Mouse (Mus musculus): ENCODE results near the gene Prex1. TPM values are rescaled to one million over a fixed set of nuclear protein-coding genes. Genes with fewer than 3 reads are reported as not detected.
A peak's percentile ranks its signal among the peaks of the same experiment; 100 is the strongest.

Prex1 gene
- polyA plus RNA-seq, 1 experiment, result 38.8 TPM

DNA sequence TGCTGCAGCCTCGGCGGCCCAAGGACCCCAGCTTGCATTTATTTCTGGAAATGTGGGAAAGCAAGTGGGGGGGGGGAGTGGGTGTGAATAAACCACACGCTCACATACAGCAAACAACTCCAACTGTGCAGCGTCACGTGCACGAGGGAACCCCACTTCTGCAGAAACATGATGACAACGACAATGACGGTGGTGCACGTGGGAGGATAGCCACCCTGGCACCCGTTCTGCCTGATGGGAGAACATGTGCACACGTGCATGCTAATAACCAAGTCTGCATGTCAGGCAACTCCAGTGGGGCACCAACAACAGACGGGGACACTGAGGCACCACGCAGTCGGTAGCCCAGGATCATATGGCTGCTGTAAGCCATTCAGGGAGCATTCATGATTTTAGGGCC is 37.1 kb downstream of the Prex1 start:
- Histone ChIP-seq H3K4me1 (ENCODE audit: control insufficient read depth, insufficient read depth, low read length) (peaks cover 5% of the 10 kb centered on the region), H3K4me3 (replicated peaks; ENCODE audit: control insufficient read depth, low read depth, low read length) (no peak overlapping the region), H3K27ac (ENCODE audit: control insufficient read depth, insufficient read depth, low read depth, low read length, poor library complexity) (no peak overlapping the region)
- WGBS, result 86% methylated on average over 14 of the region's 14 CpGs
- TF ChIP-seq POLR2A (IDR thresholded peaks at IDR 0.05; ENCODE audit: borderline replicate concordance, control insufficient read depth, low read depth, low read length), result no peak
- no peak for TF ChIP-seq CTCF (IDR thresholded peaks at IDR 0.05; ENCODE audit: control insufficient read depth, insufficient read depth, low read length)

DNA sequence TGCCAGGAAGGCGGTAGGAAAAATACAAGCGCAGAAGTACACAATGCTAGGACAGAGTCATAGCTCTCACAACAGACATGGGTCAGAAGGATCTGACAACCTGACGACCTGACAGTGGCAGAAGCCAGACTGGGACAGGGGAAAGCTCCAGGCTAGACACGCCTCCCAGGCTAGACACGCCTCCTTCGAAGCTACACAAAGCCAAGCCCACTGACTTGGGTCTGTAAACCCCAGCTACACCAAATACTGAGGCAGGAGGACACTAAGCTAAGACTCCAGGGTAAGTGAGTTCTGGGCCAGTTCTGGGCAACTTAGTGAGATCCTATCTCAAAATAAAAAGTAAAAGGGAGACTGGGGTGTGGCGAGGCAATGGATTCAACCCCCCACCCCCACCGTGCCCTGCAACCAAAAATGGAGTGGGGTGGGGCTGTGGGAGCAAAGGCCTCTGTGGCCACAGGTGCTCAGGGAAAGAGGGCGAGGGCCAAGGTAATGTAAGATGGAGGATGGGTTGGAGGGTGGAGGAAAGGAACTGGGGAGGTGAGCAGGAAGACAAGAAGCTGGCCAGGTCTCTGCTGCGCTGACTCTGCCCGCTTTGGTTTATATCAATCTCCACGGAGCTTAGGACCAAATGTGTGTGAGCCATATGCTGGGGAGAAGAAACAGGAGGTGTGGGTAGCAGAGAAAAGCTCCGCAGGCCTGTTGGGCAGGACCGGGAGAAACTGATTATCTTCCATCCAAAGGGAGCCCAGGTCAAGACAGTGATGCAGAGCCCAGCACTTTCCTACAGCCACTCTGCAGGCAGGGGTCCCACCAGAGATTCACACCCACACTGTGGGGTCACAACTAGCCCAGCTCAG is 37.8 kb downstream of the Prex1 start:
- no peak for TF ChIP-seq POLR2A (IDR thresholded peaks at IDR 0.05; ENCODE audit: borderline replicate concordance, control insufficient read depth, low read depth, low read length)
- TF ChIP-seq CTCF (IDR thresholded peaks at IDR 0.05; ENCODE audit: control insufficient read depth, insufficient read depth, low read length), result no peak
- Histone ChIP-seq H3K4me3 (replicated peaks; ENCODE audit: control insufficient read depth, low read depth, low read length) (no peak overlapping the region), H3K4me1 (ENCODE audit: control insufficient read depth, insufficient read depth, low read length) (peaks cover 10% of the 10 kb centered on the region), H3K27ac (ENCODE audit: control insufficient read depth, insufficient read depth, low read depth, low read length, poor library complexity) (no peak overlapping the region)
- 70% methylated on average over 14 of the region's 14 CpGs for WGBS

DNA sequence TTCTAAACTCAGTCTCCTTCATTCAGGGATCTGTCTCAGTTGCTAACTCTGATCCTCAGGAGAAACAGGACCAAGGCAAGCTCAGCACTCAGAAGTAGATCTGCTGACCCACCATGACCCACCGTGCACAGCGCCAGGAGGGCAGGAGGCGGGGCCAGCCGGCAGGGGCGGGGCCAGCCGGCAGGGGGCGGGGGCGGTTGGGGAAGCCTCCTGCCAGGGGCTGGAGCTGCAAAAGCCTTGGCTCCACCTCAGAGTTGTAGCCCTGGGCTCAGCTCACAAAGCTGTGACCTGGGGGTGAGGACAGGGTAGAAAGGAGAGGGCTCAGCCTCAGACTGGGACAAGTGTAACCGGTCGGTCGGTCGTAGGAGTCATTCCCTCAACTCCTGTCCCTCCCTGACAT is 38.9 kb downstream of the Prex1 start:
- H3K4me1 ChIP-seq (ENCODE audit: control insufficient read depth, insufficient read depth, low read length), result peaks cover 10% of the 10 kb centered on the region
- no peak overlapping the region for H3K27ac ChIP-seq (ENCODE audit: control insufficient read depth, insufficient read depth, low read depth, low read length, poor library complexity)
- 29% methylated on average over 12 of the region's 12 CpGs for WGBS
- TF ChIP-seq POLR2A (IDR thresholded peaks at IDR 0.05; ENCODE audit: borderline replicate concordance, control insufficient read depth, low read depth, low read length), result no peak
- no peak for TF ChIP-seq CTCF (IDR thresholded peaks at IDR 0.05; ENCODE audit: control insufficient read depth, insufficient read depth, low read length)
- H3K4me3 ChIP-seq (replicated peaks; ENCODE audit: control insufficient read depth, low read depth, low read length), result no peak overlapping the region

DNA sequence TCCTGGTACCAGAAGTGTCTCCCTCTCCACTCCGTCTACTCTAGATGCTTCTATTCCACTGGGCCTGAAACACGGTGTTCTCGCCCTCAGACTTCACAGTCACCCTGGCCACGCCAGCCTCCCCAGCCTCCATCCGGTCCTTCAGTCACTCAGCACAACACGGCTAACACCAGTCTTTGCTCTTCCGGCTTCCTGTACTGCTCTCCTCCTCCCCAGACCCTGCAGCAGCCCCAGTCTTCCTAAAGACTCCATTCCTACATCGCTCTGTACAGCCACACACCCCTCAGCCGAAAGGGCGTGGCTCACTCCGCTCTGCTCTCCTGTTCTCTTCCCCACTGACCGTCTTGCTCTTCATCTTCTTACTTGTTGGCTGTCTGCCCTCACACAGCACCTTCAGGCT is 39.7 kb downstream of the Prex1 start:
- H3K27ac ChIP-seq (ENCODE audit: control insufficient read depth, insufficient read depth, low read depth, low read length, poor library complexity), result no peak overlapping the region
- TF ChIP-seq CTCF (IDR thresholded peaks at IDR 0.05; ENCODE audit: control insufficient read depth, insufficient read depth, low read length) (no peak), POLR2A (IDR thresholded peaks at IDR 0.05; ENCODE audit: borderline replicate concordance, control insufficient read depth, low read depth, low read length) (no peak)
- peaks cover 10% of the 10 kb centered on the region for H3K4me1 ChIP-seq (ENCODE audit: control insufficient read depth, insufficient read depth, low read length)
- WGBS, result 48% methylated on average over 12 of the region's 12 CpGs
- no peak overlapping the region for H3K4me3 ChIP-seq (replicated peaks; ENCODE audit: control insufficient read depth, low read depth, low read length)

GRCm38 (mm10) chr2:166672171-166672965 is 41.3 kb downstream of the Prex1 start:
- H3K4me1 ChIP-seq (ENCODE audit: control insufficient read depth, insufficient read depth, low read length), result peaks cover 10% of the 10 kb centered on the region
- no peak for TF ChIP-seq POLR2A (IDR thresholded peaks at IDR 0.05; ENCODE audit: borderline replicate concordance, control insufficient read depth, low read depth, low read length)
- no peak for TF ChIP-seq CTCF (IDR thresholded peaks at IDR 0.05; ENCODE audit: control insufficient read depth, insufficient read depth, low read length)
- no peak overlapping the region for H3K4me3 ChIP-seq (replicated peaks; ENCODE audit: control insufficient read depth, low read depth, low read length)
- H3K27ac ChIP-seq (ENCODE audit: control insufficient read depth, insufficient read depth, low read depth, low read length, poor library complexity), result no peak overlapping the region
- 32% methylated on average over 14 of the region's 14 CpGs for WGBS

GRCm38 (mm10) chr2:166671614-166672013 is 42.0 kb downstream of the Prex1 start:
- 27% methylated on average over 14 of the region's 14 CpGs for WGBS
- Histone ChIP-seq H3K4me3 (replicated peaks; ENCODE audit: control insufficient read depth, low read depth, low read length) (no peak overlapping the region), H3K4me1 (ENCODE audit: control insufficient read depth, insufficient read depth, low read length) (peaks cover 10% of the 10 kb centered on the region), H3K27ac (ENCODE audit: control insufficient read depth, insufficient read depth, low read depth, low read length, poor library complexity) (peak overlapping the region; percentile 5; the same call in 1 of the 2 replicates)
- TF ChIP-seq POLR2A (IDR thresholded peaks at IDR 0.05; ENCODE audit: borderline replicate concordance, control insufficient read depth, low read depth, low read length) (no peak), CTCF (IDR thresholded peaks at IDR 0.05; ENCODE audit: control insufficient read depth, insufficient read depth, low read length) (no peak)

GRCm38 (mm10) chr2:166671019-166671418 is 42.6 kb downstream of the Prex1 start:
- Histone ChIP-seq H3K4me3 (replicated peaks; ENCODE audit: control insufficient read depth, low read depth, low read length) (no peak overlapping the region), H3K27ac (ENCODE audit: control insufficient read depth, insufficient read depth, low read depth, low read length, poor library complexity) (peak overlapping the region; percentile 5; the same call in 1 of the 2 replicates), H3K4me1 (ENCODE audit: control insufficient read depth, insufficient read depth, low read length) (peaks cover 10% of the 10 kb centered on the region)
- WGBS, result 30% methylated on average over 8 of the region's 8 CpGs
- TF ChIP-seq POLR2A (IDR thresholded peaks at IDR 0.05; ENCODE audit: borderline replicate concordance, control insufficient read depth, low read depth, low read length) (no peak), CTCF (IDR thresholded peaks at IDR 0.05; ENCODE audit: control insufficient read depth, insufficient read depth, low read length) (no peak)

DNA sequence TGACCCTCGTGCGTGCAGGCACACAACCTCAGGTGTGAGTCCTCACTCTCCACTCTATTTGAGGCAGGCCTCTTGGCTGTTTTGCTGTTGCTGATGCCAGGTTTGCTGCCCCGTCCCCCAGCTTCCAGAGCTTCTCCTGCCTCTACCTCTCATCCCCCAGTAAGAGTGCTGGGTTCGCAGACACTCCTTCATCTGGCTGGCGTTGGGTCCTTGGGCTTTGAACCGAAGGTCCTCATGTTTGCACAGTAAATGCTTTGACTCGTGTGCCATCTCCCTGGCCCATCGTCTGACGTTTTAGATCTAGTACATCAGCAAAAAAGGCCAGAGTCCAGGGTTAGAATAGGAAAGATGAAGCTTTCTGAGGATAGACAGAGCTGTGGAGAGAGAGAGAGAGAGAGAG is 43.7 kb downstream of the Prex1 start:
- H3K4me1 ChIP-seq (ENCODE audit: control insufficient read depth, insufficient read depth, low read length), result peaks cover 13% of the 10 kb centered on the region
- no peak overlapping the region for H3K27ac ChIP-seq (ENCODE audit: control insufficient read depth, insufficient read depth, low read depth, low read length, poor library complexity)
- TF ChIP-seq POLR2A (IDR thresholded peaks at IDR 0.05; ENCODE audit: borderline replicate concordance, control insufficient read depth, low read depth, low read length) (no peak), CTCF (IDR thresholded peaks at IDR 0.05; ENCODE audit: control insufficient read depth, insufficient read depth, low read length) (no peak)
- no peak overlapping the region for H3K4me3 ChIP-seq (replicated peaks; ENCODE audit: control insufficient read depth, low read depth, low read length)
- 87% methylated on average over 9 of the region's 9 CpGs for WGBS

All from bone marrow, adult 2 months (tissue).